Mouse (Mus musculus): ENCODE data around the gene Cdkn2aipnl.

Gene Cdkn2aipnl

DNA sequence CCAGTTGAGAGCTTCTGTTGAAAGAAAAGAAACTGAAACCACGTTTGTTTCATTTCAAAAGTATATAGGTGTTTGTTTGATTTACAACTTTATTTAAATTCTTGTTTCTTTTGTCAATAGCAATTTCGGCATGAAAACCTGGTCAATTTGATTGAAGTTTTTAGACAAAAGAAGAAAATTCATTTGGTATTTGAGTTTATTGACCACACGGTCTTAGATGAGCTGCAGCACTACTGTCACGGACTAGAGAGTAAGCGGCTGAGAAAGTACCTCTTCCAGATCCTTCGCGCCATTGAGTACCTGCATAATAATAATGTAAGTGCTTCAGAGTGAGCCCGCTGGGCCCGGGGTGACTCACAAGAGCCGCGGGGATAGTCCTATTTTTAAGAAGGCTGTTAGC lies 43.5 kb downstream of the Cdkn2aipnl start:
- DNase-seq, result no peak

DNA sequence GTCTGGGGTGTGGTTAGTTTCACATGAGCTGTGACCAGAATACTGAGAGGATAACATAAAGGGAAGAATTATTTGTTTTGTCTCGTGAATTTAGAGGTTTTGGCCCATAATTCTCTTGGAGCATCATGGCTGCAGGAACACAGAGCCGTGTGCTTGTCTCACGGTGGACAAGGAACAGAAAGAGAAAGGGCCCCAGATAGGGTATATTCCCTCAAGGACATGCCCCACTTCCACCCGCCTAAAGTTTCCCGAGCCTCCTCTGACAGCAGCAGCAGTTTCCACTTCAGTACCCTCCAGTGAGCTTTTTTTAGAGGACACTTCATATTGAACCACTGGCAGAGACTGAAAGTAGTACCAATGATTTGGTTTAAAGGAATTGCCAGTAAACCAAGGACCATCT lies 44.1 kb downstream of the Cdkn2aipnl start:
- no peak for DNase-seq

DNA sequence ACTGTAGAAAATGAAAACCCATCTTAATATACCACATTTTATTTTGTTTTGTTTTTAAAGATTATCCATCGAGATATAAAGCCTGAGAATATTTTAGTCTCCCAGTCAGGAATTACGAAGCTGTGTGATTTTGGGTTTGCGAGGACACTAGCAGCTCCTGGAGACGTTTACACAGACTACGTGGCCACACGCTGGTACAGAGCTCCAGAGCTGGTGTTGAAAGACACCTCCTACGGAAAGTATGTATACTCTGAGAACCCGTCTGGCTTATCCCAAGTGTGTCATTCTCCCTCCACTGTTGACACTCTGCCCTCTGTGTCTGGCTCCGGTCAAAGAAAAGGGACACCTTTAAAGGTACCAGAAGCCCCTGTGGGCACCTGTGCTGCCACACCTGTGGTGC lies 50.8 kb downstream of the Cdkn2aipnl start:
- DNase-seq, result no peak
